Mouse (Mus musculus) heart, postnatal 0 days (tissue): ENCODE measurements around the gene Vil1. TPM values are rescaled to one million over a fixed set of nuclear protein-coding genes. Genes with fewer than 3 reads are reported as not detected.
A peak's percentile ranks its signal among the peaks of the same experiment; 100 is the strongest.

Experiments
- ATAC-seq: fragments of 200-750 bp; cut with Nextera tagmentation; 2 replicates; pipeline ENCODE4 v1.8.0; 2017; ENCODE audit warnings: low read depth, moderate number of reproducible peaks, moderate library complexity; ENCODE audit not compliant: insufficient read depth
- DNase-seq: peaks from one replicate; pipeline ENCODE4 v3.0.0-alpha.2; 2016; ENCODE audit warnings: low spot score
- H3K27ac ChIP-seq: fragments of 300-500 bp; sonication (generic); 2 replicates; pipeline ENCODE4 v1.5.1; 2014; ENCODE audit warnings: low read depth, mild to moderate bottlenecking
- H3K27me3 ChIP-seq: fragments of 300-500 bp; sonication (generic); 2 replicates; pipeline ENCODE4 v1.6.1; 2014; ENCODE audit warnings: low read length, mixed read lengths; ENCODE audit not compliant: control insufficient read depth, insufficient read depth
- H3K36me3 ChIP-seq: fragments of 300-500 bp; sonication (generic); replicated peaks from 2 replicates; pipeline ENCODE4 v1.6.1; 2014; ENCODE audit warnings: low read length, mixed read lengths; ENCODE audit not compliant: control insufficient read depth, insufficient read depth
- H3K4me1 ChIP-seq: fragments of 300-500 bp; sonication (generic); 2 replicates; pipeline ENCODE4 v1.6.1; 2014; ENCODE audit warnings: antibody characterized with exemption; ENCODE audit not compliant: control insufficient read depth, insufficient read depth
- H3K4me2 ChIP-seq: fragments of 300-500 bp; sonication (generic); 2 replicates; pipeline ENCODE4 v1.6.1; 2014; ENCODE audit warnings: low read depth, mild to moderate bottlenecking, low read length, moderate library complexity
- H3K4me3 ChIP-seq: fragments of 300-500 bp; sonication (generic); 2 replicates; pipeline ENCODE4 v1.5.1; 2014; ENCODE audit warnings: low read depth, low read length
- H3K9ac ChIP-seq: fragments of 300-500 bp; sonication (generic); replicated peaks from 2 replicates; pipeline ENCODE4 v1.6.1; 2014; ENCODE audit warnings: low read depth, low read length, mixed read lengths
- H3K9me3 ChIP-seq: fragments of 300-500 bp; sonication (generic); replicated peaks from 2 replicates; pipeline ENCODE4 v1.6.1; 2016; ENCODE audit warnings: low read length; ENCODE audit not compliant: control insufficient read depth
- CTCF ChIP-seq: IDR thresholded peaks from 2 replicates; pipeline ENCODE4 v1.5.1; 2016; ENCODE audit warnings: antibody characterized with exemption, control low read depth, low read depth
- EP300 ChIP-seq: IDR thresholded peaks from 2 replicates; pipeline ENCODE4 v1.6.1; 2016; ENCODE audit warnings: antibody characterized with exemption, low read depth
- WGBS: fragments of 180-500 bp; shearing (Covaris S2); extraction: QIAGEN DNeasy Blood & Tissue Kit; methylation state at CpG from one replicate; pipeline ENCODE4 v1.1.7; 2014; 5-methylcytosine and 5-hydroxymethylcytosine counted together
- polyA plus RNA-seq: library from polyadenylated mRNA; unstranded; fragments of >200 nt; fragmentation: Nextera tagmentation; extraction: Ambion mirVana; gene quantifications from 2 replicates; pipeline ENCODE4 v1.2.1, GENCODE M21; 2015
- total RNA-seq: library from RNA; depleted of rRNA; stranded (reverse); fragments of >200 nt; gene quantifications from 2 replicates; pipeline ENCODE4 v1.2.3, GENCODE M21; 2014; ENCODE audit warnings: low replicate concordance

The Vil1 gene
- total and polyA plus RNA-seq, 2 experiments from 2014 or later, result 0.36 TPM; not detected in 1

DNA sequence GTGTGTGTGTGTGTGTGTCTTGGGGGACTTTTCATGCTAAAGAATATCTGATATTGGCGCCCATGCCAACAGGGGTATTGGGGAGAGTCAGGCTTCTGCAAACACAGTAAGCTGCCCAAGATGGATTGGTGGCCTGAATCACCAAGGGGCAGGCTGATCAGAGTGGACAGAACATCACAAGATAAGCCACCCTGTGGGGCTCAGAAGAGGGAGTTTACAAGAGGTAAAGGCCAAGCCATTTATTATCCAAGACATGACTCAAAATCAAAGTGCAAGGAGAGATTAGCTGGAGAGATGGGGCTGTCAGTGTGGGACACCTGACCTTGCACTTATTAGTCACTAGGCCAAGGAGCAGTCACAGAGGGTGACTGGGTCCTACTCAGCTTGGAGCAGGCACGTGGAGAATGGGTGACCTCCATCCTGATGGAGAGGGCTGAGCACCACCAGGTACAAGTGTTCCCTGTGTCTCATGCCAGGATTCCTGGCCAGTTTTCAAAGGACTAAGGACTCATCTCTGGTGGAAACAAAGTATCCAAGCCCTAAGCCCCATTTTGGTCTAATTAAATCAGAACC is 2.7 kb downstream of the Vil1 start:
- ATAC-seq, result no peak
- no peak for TF ChIP-seq EP300
- TF ChIP-seq CTCF, result no peak
- WGBS, result 61% methylated on average over 2 of the region's 2 CpGs

DNA sequence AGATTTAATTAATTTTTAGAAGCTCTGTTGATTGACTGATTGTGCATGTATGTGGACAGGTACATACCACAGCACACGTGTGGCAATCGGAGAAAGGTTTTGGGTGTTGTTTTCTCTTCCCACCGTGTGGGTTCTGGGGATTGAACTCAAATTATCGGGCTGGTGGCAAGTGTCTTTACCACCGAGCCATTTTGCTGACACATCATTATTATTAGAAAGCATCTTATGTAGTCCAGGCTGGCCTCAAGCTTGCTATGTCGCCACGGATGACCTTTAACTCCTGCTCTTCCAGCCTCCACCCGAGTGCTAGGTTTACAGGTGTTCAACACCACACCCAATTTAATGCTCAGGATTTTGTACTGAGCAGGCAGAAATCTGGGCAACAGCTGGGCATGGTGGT is 3.5 kb downstream of the Vil1 start:
- TF ChIP-seq EP300, result no peak
- no peak for TF ChIP-seq CTCF
- ATAC-seq (no peak), DNase-seq (no peak)
- WGBS, result 81% methylated on average over 8 of the region's 8 CpGs
- Histone ChIP-seq H3K27ac (no peak overlapping the region), H3K9ac (no peak overlapping the region), H3K4me3 (no peak overlapping the region), H3K4me1 (no peaks in the 10 kb centered on the region), H3K4me2 (no peak overlapping the region), H3K9me3 (no peaks in the 10 kb centered on the region), H3K27me3 (no peaks in the 10 kb centered on the region), H3K36me3 (no peaks in the 10 kb centered on the region)

More for the DNA sequence above, 2.7 kb downstream of the Vil1 start:
- Histone ChIP-seq H3K27me3 (no peaks in the 10 kb centered on the region), H3K27ac (no peak overlapping the region), H3K4me2 (no peak overlapping the region), H3K4me3 (no peak overlapping the region), H3K4me1 (no peaks in the 10 kb centered on the region), H3K36me3 (no peaks in the 10 kb centered on the region), H3K9me3 (no peaks in the 10 kb centered on the region), H3K9ac (no peak overlapping the region)
- DNase-seq, result no peak

- TF ChIP-seq EP300 (no peak), CTCF (no peak)
- 37% methylated on average over 4 of the region's 4 CpGs for WGBS
- Histone ChIP-seq H3K27me3 (no peaks in the 10 kb centered on the region), H3K4me1 (peaks cover 7% of the 10 kb centered on the region; the same call in 1 of the 2 replicates), H3K4me3 (no peak overlapping the region), H3K27ac (no peak overlapping the region), H3K4me2 (no peak overlapping the region), H3K36me3 (no peaks in the 10 kb centered on the region), H3K9ac (no peak overlapping the region), H3K9me3 (no peaks in the 10 kb centered on the region)
- no peak for DNase-seq
- ATAC-seq, result no peak
Observed at GRCm38 (mm10) chr1:74415143-74415542, 6.0 kb downstream of the Vil1 start.

- peak; percentile 25; the same call in 1 of the 2 replicates for ATAC-seq
- DNase-seq, result peak; percentile 23
- peaks cover 7% of the 10 kb centered on the region; the same call in 1 of the 2 replicates for H3K4me1 ChIP-seq
- 62% methylated on average over 17 of the region's 17 CpGs for WGBS
- peak overlapping the region; percentile 25 for H3K27ac ChIP-seq
- H3K4me2 ChIP-seq, result no peak overlapping the region
- H3K9ac ChIP-seq, result no peak overlapping the region
- no peaks in the 10 kb centered on the region for H3K27me3 ChIP-seq
- no peaks in the 10 kb centered on the region for H3K9me3 ChIP-seq
- TF ChIP-seq EP300 (no peak), CTCF (no peak)
- H3K4me3 ChIP-seq, result no peak overlapping the region
- H3K36me3 ChIP-seq, result no peaks in the 10 kb centered on the region
Observed at GRCm38 (mm10) chr1:74418747-74419439, 9.7 kb downstream of the Vil1 start.

DNA sequence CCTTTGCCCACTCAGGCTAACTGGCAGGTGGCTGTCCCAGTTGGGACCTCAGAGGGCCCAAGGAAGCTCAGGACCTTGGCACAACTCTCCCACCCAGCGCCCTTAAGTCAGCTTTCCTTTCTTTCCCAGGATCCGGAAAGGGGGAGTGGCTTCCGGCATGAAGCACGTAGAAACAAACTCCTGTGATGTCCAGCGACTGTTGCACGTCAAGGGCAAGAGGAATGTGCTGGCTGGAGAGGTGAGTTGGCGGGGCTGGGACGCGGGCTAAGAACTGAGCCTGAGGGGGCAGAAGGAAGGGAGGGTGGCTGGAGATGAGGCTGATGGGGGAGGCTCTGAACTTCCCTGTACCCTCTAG is 10.2 kb downstream of the Vil1 start:
- Histone ChIP-seq H3K4me3 (no peak overlapping the region), H3K9me3 (no peaks in the 10 kb centered on the region), H3K4me2 (no peak overlapping the region), H3K27ac (peak overlapping the region; percentile 25; the same call in 1 of the 2 replicates), H3K9ac (no peak overlapping the region), H3K36me3 (no peaks in the 10 kb centered on the region), H3K4me1 (peaks cover 7% of the 10 kb centered on the region; the same call in 1 of the 2 replicates), H3K27me3 (no peaks in the 10 kb centered on the region)
- 48% methylated on average over 9 of the region's 9 CpGs for WGBS
- ATAC-seq (no peak), DNase-seq (peak; percentile 30)
- TF ChIP-seq EP300 (no peak), CTCF (no peak)
